Mouse (Mus musculus): ENCODE data around the gene Sc5d. TPM values are rescaled to one million over a fixed set of nuclear protein-coding genes. Genes with fewer than 3 reads are reported as not detected.

Gene Sc5d
- polyA plus RNA-seq, 1 experiment from 2014 or later: 36.0 TPM

- Histone ChIP-seq H3K27me3 (ENCODE audit: insufficient read depth, low read length) (no peaks in the 10 kb centered on the region), H3K27ac (no peak overlapping the region), H3K9ac (ENCODE audit: low read depth, low read length) (no peak overlapping the region), H3K4me2 (ENCODE audit: low read length) (no peak overlapping the region), H3K9me3 (replicated peaks; ENCODE audit: low read length) (no peaks in the 10 kb centered on the region), H3K36me3 (ENCODE audit: insufficient read depth, low read length) (no peaks in the 10 kb centered on the region), H3K4me1 (replicated peaks; ENCODE audit: insufficient read depth, low read length) (no peaks in the 10 kb centered on the region), H3K4me3 (replicated peaks; ENCODE audit: low read depth, low read length) (no peak overlapping the region)
- DNase-seq (ENCODE audit: low spot score): no peak
- no peak for TF ChIP-seq CTCF (IDR thresholded peaks at IDR 0.05; ENCODE audit: low read depth)
- WGBS: 77% methylated on average over 5 of the region's 5 CpGs
- ATAC-seq (replicated peaks; ENCODE audit: low FRiP score, low read depth): no peak
Observed at GRCm38 (mm10) chr9:42244173-42244572, 19.9 kb downstream of the Sc5d start.

- ATAC-seq (replicated peaks; ENCODE audit: low FRiP score, low read depth) (no peak), DNase-seq (ENCODE audit: low spot score) (no peak)
- H3K36me3 ChIP-seq (ENCODE audit: insufficient read depth, low read length): no peaks in the 10 kb centered on the region
- 67% methylated on average over 3 of the region's 3 CpGs for WGBS
- no peak overlapping the region for H3K27ac ChIP-seq
- no peaks in the 10 kb centered on the region for H3K4me1 ChIP-seq (replicated peaks; ENCODE audit: insufficient read depth, low read length)
- no peaks in the 10 kb centered on the region for H3K9me3 ChIP-seq (replicated peaks; ENCODE audit: low read length)
- TF ChIP-seq CTCF (IDR thresholded peaks at IDR 0.05; ENCODE audit: low read depth): no peak
- H3K4me2 ChIP-seq (ENCODE audit: low read length): peak overlapping the region; percentile 52; the same call in 1 of the 2 replicates
- H3K4me3 ChIP-seq (replicated peaks; ENCODE audit: low read depth, low read length): no peak overlapping the region
- H3K27me3 ChIP-seq (ENCODE audit: insufficient read depth, low read length): no peaks in the 10 kb centered on the region
- no peak overlapping the region for H3K9ac ChIP-seq (ENCODE audit: low read depth, low read length)
Observed at GRCm38 (mm10) chr9:42241021-42241420, 23.0 kb downstream of the Sc5d start.

- H3K27me3 ChIP-seq (ENCODE audit: insufficient read depth, low read length): no peaks in the 10 kb centered on the region
- no peak overlapping the region for H3K4me3 ChIP-seq (replicated peaks; ENCODE audit: low read depth, low read length)
- DNase-seq (ENCODE audit: low spot score): peak; percentile 95
- H3K9me3 ChIP-seq (replicated peaks; ENCODE audit: low read length): no peaks in the 10 kb centered on the region
- no peaks in the 10 kb centered on the region for H3K36me3 ChIP-seq (ENCODE audit: insufficient read depth, low read length)
- H3K4me2 ChIP-seq (ENCODE audit: low read length): peak overlapping the region; percentile 52
- H3K27ac ChIP-seq: no peak overlapping the region
- no peak for ATAC-seq (replicated peaks; ENCODE audit: low FRiP score, low read depth)
- TF ChIP-seq CTCF (IDR thresholded peaks at IDR 0.05; ENCODE audit: low read depth): peak; percentile 84
- no peak overlapping the region for H3K9ac ChIP-seq (ENCODE audit: low read depth, low read length)
- H3K4me1 ChIP-seq (replicated peaks; ENCODE audit: insufficient read depth, low read length): no peaks in the 10 kb centered on the region
- 6% methylated on average over 11 of the region's 11 CpGs for WGBS
Observed at GRCm38 (mm10) chr9:42240583-42240992, 23.5 kb downstream of the Sc5d start.

- no peaks in the 10 kb centered on the region for H3K36me3 ChIP-seq (ENCODE audit: insufficient read depth, low read length)
- TF ChIP-seq CTCF (IDR thresholded peaks at IDR 0.05; ENCODE audit: low read depth): no peak
- no peaks in the 10 kb centered on the region for H3K27me3 ChIP-seq (ENCODE audit: insufficient read depth, low read length)
- H3K4me2 ChIP-seq (ENCODE audit: low read length): no peak overlapping the region
- no peak overlapping the region for H3K9ac ChIP-seq (ENCODE audit: low read depth, low read length)
- H3K27ac ChIP-seq: no peak overlapping the region
- H3K4me1 ChIP-seq (replicated peaks; ENCODE audit: insufficient read depth, low read length): no peaks in the 10 kb centered on the region
- no peak overlapping the region for H3K4me3 ChIP-seq (replicated peaks; ENCODE audit: low read depth, low read length)
- no peak for ATAC-seq (replicated peaks; ENCODE audit: low FRiP score, low read depth)
- no peak for DNase-seq (ENCODE audit: low spot score)
- 81% methylated on average over 4 of the region's 4 CpGs for WGBS
- H3K9me3 ChIP-seq (replicated peaks; ENCODE audit: low read length): no peaks in the 10 kb centered on the region
Observed at GRCm38 (mm10) chr9:42238827-42239226, 25.2 kb downstream of the Sc5d start.

GRCm38 (mm10) chr9:42231116-42231515 is 32.9 kb downstream of the Sc5d start:
- no peak for TF ChIP-seq CTCF (IDR thresholded peaks at IDR 0.05; ENCODE audit: low read depth)
- Histone ChIP-seq H3K4me3 (replicated peaks; ENCODE audit: low read depth, low read length) (no peak overlapping the region), H3K27me3 (ENCODE audit: insufficient read depth, low read length) (no peaks in the 10 kb centered on the region), H3K9ac (ENCODE audit: low read depth, low read length) (no peak overlapping the region), H3K9me3 (replicated peaks; ENCODE audit: low read length) (no peaks in the 10 kb centered on the region), H3K36me3 (ENCODE audit: insufficient read depth, low read length) (no peaks in the 10 kb centered on the region), H3K27ac (no peak overlapping the region), H3K4me2 (ENCODE audit: low read length) (no peak overlapping the region), H3K4me1 (replicated peaks; ENCODE audit: insufficient read depth, low read length) (no peaks in the 10 kb centered on the region)
- ATAC-seq (replicated peaks; ENCODE audit: low FRiP score, low read depth) (no peak), DNase-seq (ENCODE audit: low spot score) (peak; percentile 74)
- 31% methylated on average over 5 of the region's 5 CpGs for WGBS

- Histone ChIP-seq H3K4me3 (replicated peaks; ENCODE audit: low read depth, low read length) (no peak overlapping the region), H3K36me3 (ENCODE audit: insufficient read depth, low read length) (no peaks in the 10 kb centered on the region), H3K27me3 (ENCODE audit: insufficient read depth, low read length) (no peaks in the 10 kb centered on the region), H3K4me1 (replicated peaks; ENCODE audit: insufficient read depth, low read length) (no peaks in the 10 kb centered on the region), H3K27ac (no peak overlapping the region), H3K9me3 (replicated peaks; ENCODE audit: low read length) (no peaks in the 10 kb centered on the region), H3K4me2 (ENCODE audit: low read length) (no peak overlapping the region), H3K9ac (ENCODE audit: low read depth, low read length) (no peak overlapping the region)
- ATAC-seq (replicated peaks; ENCODE audit: low FRiP score, low read depth) (no peak), DNase-seq (ENCODE audit: low spot score) (no peak)
- no peak for TF ChIP-seq CTCF (IDR thresholded peaks at IDR 0.05; ENCODE audit: low read depth)
- WGBS: 80% methylated on average over 2 of the region's 2 CpGs
Observed at GRCm38 (mm10) chr9:42230333-42230732, 33.7 kb downstream of the Sc5d start.

GRCm38 (mm10) chr9:42229465-42230110 is 34.5 kb downstream of the Sc5d start:
- 33% methylated on average over 12 of the region's 12 CpGs for WGBS
- H3K9ac ChIP-seq (ENCODE audit: low read depth, low read length): no peak overlapping the region
- DNase-seq (ENCODE audit: low spot score) (no peak), ATAC-seq (replicated peaks; ENCODE audit: low FRiP score, low read depth) (no peak)
- no peak overlapping the region for H3K4me2 ChIP-seq (ENCODE audit: low read length)
- TF ChIP-seq CTCF (IDR thresholded peaks at IDR 0.05; ENCODE audit: low read depth): no peak
- H3K27ac ChIP-seq: no peak overlapping the region
- no peaks in the 10 kb centered on the region for H3K27me3 ChIP-seq (ENCODE audit: insufficient read depth, low read length)
- no peaks in the 10 kb centered on the region for H3K36me3 ChIP-seq (ENCODE audit: insufficient read depth, low read length)
- no peak overlapping the region for H3K4me3 ChIP-seq (replicated peaks; ENCODE audit: low read depth, low read length)
- no peaks in the 10 kb centered on the region for H3K4me1 ChIP-seq (replicated peaks; ENCODE audit: insufficient read depth, low read length)
- no peaks in the 10 kb centered on the region for H3K9me3 ChIP-seq (replicated peaks; ENCODE audit: low read length)

Measured in kidney, postnatal 0 days (tissue).